Mouse (Mus musculus) CH12.LX (cell line): ENCODE measurements around the gene Hdac1.

ENCODE experiments used
- EP300 ChIP-seq: IDR thresholded peaks from 2 replicates; pipeline ENCODE4 v1.6.1; 2011; ENCODE audit warnings: low read length, improper control_type of control experiment
- HCFC1 ChIP-seq: IDR thresholded peaks from 2 replicates; pipeline ENCODE4 v1.6.1; 2012; ENCODE audit warnings: low read depth, mild to moderate bottlenecking, inconsistent platforms, low read length, improper control_type of control experiment
- MAX ChIP-seq: IDR thresholded peaks from 2 replicates; pipeline ENCODE4 v1.6.1; 2011; ENCODE audit warnings: low read length, improper control_type of control experiment
- MYC ChIP-seq: IDR thresholded peaks from 2 replicates; pipeline ENCODE4 v1.6.1; 2011; ENCODE audit warnings: low read depth, mild to moderate bottlenecking, improper control_type of control experiment, low read length

- TF ChIP-seq MAX = no peak
- no peak for TF ChIP-seq EP300
- no peak for TF ChIP-seq HCFC1
- TF ChIP-seq MYC = no peak
Measured at GRCm38 (mm10) chr4:129571551-129572084, 29.1 kb upstream of the Hdac1 start.
